Mouse (Mus musculus) yolk sac, embryonic 10.5 days (tissue): ENCODE results near the gene Smg1.

Experiments
- DNase-seq: peaks from one replicate; pipeline ENCODE4 v3.0.0-alpha.2; 2017; ENCODE audit warnings: low spot score

Smg1 gene

GRCm38 (mm10) chr7:118243453-118244385 lies at the start of gene Smg1:
TSS of gene Smg1 (minus strand) at chr7:118243670.
- DNase-seq: peak; percentile 100

GRCm38 (mm10) chr7:118283186-118283585 lies 39.7 kb upstream of the Smg1 start:
- no peak for DNase-seq

GRCm38 (mm10) chr7:118282543-118282942 lies 39.1 kb upstream of the Smg1 start:
- DNase-seq: no peak

- no peak for DNase-seq
These were observed 36.1 kb upstream of the Smg1 start for GRCm38 (mm10) chr7:118279521-118279920.

GRCm38 (mm10) chr7:118277335-118277910 lies 34.0 kb upstream of the Smg1 start:
- no peak for DNase-seq

GRCm38 (mm10) chr7:118276684-118277334 lies 33.3 kb upstream of the Smg1 start:
- DNase-seq: peak; percentile 36

GRCm38 (mm10) chr7:118275265-118275664 lies 31.8 kb upstream of the Smg1 start:
- DNase-seq: no peak

GRCm38 (mm10) chr7:118274851-118275250 lies 31.4 kb upstream of the Smg1 start:
- DNase-seq: no peak

GRCm38 (mm10) chr7:118274169-118274568 lies 30.7 kb upstream of the Smg1 start:
- DNase-seq: no peak

GRCm38 (mm10) chr7:118266099-118266498 lies 22.6 kb upstream of the Smg1 start:
- DNase-seq: no peak

- DNase-seq: no peak
These were observed 20.1 kb upstream of the Smg1 start for GRCm38 (mm10) chr7:118263606-118264005.

- DNase-seq: no peak
These were observed 18.9 kb upstream of the Smg1 start for GRCm38 (mm10) chr7:118262409-118262808.

- no peak for DNase-seq
These were observed 16.3 kb upstream of the Smg1 start for GRCm38 (mm10) chr7:118259676-118260305.

GRCm38 (mm10) chr7:118258451-118258850 lies 15.0 kb upstream of the Smg1 start:
- DNase-seq: no peak

- no peak for DNase-seq
These were observed 13.3 kb upstream of the Smg1 start for GRCm38 (mm10) chr7:118256740-118257139.

GRCm38 (mm10) chr7:118254460-118254859 lies 11.0 kb upstream of the Smg1 start:
- DNase-seq: no peak

GRCm38 (mm10) chr7:118254015-118254414 lies 10.5 kb upstream of the Smg1 start:
- DNase-seq: no peak

- no peak for DNase-seq
These were observed 9.5 kb upstream of the Smg1 start for GRCm38 (mm10) chr7:118252979-118253378.

GRCm38 (mm10) chr7:118252349-118252748 lies 8.9 kb upstream of the Smg1 start:
- peak; percentile 63 for DNase-seq

- DNase-seq: no peak
These were observed 8.1 kb upstream of the Smg1 start for GRCm38 (mm10) chr7:118251392-118252170.

- DNase-seq: peak; percentile 28
These were observed 7.2 kb upstream of the Smg1 start for GRCm38 (mm10) chr7:118250482-118251160.
